Mouse (Mus musculus) heart, adult 9 months (tissue): ENCODE measurements around the gene 1700017B05Rik.
"Not testable (repeated sequence)": the region's sequence is repeated elsewhere in the genome, so short reads cannot be mapped to it uniquely, and the experiment has no call there.

ENCODE experiments used
- DNase-seq, 2 experiments: peaks; one replicate each; pipeline ENCODE4 v3.0.0; 2022; ENCODE audit warnings: low spot score in 2 of 2

1700017B05Rik gene

DNA sequence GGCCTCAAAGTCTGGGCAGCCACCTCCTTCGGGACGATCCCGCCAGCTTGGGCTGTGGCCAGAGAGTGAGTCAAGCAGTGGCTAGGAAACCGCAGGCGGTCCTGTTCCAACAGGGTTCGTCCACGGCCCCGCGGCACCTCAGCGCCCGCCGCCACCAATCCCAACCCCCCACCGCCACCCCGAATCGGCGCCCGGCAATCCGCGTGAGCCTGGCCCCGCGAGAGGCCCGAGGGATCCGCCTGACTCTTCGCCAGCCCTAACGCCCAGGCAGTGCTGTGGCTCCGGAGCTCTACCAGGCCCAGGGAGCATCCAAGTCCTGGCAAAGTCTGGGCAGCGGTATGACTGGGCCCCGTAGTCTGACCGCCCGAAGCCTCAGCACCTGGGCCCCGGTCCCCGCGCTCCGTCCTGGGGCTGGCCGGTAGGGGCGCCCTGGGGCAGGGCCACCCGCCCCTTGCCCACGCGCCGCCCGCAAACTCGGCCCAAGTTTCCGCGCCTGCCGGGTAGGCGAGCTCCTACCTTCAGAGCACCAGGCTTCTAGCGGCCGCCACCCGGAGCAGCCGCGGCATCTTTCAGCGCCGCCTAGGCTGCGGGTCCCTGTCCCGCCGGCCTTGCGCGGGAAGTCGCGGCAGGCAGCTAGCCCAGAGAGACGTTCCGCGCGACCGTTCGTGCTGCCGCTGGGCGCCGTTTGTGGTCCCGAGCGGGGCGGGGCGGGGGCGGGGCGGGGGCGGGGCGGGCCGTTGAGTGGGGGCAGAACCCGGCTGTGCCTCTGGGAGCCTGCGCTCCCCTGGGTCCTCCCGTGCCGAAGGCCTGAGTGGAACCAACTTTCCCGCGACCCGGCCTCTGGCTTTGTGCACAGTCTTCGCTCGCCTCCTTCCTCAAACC, at the start of gene 1700017B05Rik:
Gene 1700017B05Rik (minus strand): TSS at position 700 of the 882 bp plus-strand sequence.
- DNase-seq, result peak; percentile 75 to 76

DNA sequence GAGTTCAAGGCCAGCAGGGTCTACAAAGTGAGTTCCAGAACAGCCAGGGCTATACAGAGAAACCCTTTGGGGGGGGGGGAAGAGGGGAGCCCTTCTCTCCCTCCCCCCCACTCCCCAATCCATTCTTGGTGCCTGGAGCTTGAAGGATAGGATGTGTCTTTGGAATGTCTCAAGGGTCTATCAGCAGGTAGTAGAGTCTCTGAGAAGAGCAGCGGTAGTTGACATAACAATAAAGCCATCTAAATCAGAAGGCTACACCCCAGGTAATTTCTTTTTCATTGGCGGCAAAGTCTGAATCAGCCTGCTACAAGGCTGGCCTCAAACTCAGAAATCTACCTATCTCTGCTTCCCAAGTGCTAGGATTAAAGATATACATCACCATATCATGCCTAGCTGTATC, 48.5 kb upstream of the 1700017B05Rik start:
- DNase-seq, result no peak

DNA sequence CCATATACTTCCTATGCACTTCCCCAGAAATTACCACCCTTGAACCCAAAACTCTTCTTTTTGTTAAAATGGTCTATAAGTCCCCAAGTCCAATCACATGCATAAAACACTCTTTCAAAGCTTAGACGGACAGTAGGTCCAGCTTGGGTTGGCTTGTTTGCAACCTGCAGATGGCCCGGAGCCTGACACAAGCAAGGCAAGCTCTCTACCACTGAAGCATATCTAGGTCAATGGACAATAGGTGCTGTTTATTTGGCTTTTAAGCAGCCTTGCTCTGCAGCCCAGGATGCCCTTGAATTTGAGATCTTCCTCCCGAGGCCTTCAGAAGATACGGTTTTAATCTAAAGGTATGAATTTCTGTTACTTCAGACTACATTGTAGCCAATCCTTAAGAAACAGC, 46.9 kb upstream of the 1700017B05Rik start:
- no peak for DNase-seq

GRCm38 (mm10) chr9:57307456-57307855, 45.0 kb upstream of the 1700017B05Rik start:
- DNase-seq, result no peak

GRCm38 (mm10) chr9:57304716-57305115, 42.3 kb upstream of the 1700017B05Rik start:
- DNase-seq, result not testable (repeated sequence)

DNA sequence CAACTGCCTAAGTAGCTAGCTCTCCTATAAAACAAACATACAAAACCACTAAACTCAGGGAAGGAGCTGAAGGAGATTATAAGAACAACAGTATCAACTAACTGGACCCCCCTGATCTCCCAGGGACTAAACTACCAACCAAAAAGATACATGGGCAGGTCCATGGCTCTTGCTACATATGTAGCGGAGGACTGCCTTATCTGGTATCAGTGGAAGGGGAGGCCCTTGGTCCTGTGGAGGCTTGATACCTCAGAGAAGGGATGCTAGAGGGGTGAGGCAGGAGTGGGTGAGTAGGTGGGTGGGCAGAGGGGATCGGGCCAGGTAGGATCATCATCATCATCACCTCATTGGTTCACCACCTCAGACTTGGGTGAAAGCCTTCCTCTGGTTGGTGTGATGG, 41.8 kb upstream of the 1700017B05Rik start:
- no peak for DNase-seq

DNA sequence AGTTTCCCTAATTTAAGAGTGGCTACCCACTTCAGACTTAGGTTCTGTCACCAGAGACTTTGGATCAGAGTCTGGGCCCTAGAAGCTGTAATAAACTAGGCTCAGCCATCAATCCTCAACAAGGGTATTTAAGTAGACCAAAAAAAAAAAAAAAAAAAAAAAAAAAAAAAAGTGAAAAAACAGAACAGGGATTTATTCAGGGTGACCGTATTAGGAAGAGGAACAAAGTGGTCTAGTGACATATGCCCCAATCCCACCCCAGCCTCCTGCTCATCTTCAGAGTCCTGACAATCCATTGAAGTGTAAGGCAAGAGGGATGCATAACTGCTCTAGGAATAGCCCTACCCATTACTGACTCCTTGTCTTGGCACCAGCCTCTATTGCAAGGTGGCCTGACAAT, 40.9 kb upstream of the 1700017B05Rik start:
- no peak for DNase-seq

DNA sequence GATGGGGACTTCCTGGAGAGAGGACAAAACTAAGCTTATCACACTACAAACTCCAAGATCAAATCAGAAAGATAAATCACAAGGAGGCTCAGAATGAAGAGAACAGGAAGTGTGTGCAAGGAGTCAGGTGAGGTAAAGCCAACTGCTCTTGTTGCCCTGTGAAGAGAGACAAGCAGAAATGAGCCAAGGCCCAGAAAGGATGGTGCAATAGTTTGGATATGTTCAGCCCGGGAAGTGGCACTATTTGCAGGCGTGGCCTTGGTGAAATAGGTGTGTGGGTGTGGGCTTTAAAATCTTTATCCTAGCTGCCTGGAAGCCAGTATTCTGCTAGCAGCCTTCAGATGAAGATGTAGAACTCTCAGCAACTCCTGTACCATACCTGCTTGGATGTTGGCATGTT, 38.4 kb upstream of the 1700017B05Rik start:
- DNase-seq, result no peak

DNA sequence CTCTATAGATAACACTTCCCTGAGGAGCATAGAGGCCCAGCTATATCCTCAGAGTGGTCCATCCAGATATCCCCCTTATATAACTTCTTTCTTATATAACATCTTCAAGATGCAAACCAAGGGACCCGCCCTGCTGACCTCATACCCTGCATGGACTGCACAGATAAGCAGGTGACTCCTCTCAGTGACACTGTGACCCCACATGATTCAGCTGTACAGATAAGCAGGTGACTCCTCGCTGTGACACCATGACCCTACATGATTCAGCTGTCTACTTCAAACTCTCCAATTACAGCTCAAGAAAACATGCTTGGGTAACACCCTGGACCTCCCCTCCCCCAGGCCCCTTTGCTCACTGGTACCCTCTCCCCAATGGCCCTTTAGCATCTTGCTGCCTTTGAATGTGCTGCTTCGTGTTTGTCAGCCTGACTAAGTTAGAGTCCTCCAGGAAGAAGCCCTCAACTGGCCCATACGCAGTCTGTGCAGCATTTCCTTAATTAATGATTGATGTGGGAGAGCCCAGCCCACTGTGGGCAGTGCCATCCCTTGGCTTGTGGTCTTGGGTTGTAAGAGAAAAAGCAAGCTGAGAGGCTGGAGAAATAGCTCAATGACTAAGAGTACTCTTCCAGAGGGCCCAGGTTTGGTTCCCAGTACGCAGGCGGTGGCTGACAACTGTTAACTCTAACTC, 37.5 kb upstream of the 1700017B05Rik start:
- DNase-seq, result no peak

GRCm38 (mm10) chr9:57297938-57298337, 35.5 kb upstream of the 1700017B05Rik start:
- DNase-seq, result no peak

DNA sequence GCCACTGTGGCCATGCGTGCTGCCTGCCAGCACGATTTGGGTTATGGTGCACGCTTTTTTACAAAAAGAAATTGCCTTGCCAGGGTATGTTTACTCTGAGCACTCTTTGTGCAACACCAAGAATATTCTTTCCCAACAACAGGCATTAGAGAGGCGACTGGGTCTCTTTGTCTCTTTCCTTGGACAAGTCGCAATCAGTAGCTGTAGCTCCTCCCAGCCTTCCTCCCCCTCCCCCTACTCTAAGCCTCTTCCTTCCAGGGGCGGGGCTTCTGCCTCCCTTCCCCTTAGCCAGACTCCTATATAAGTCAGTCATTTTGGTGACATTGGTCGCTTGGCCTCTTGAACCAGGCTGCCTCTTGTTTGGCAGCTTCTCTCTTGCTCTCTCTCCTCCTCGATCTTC, 33.9 kb upstream of the 1700017B05Rik start:
- no peak for DNase-seq

- no peak for DNase-seq
Measured at GRCm38 (mm10) chr9:57295666-57296065, 33.3 kb upstream of the 1700017B05Rik start.

- DNase-seq, result no peak
Measured at GRCm38 (mm10) chr9:57294905-57295304, 32.5 kb upstream of the 1700017B05Rik start.

GRCm38 (mm10) chr9:57287183-57287582, 24.8 kb upstream of the 1700017B05Rik start:
- no peak for DNase-seq

GRCm38 (mm10) chr9:57283311-57283710, 20.9 kb upstream of the 1700017B05Rik start:
- no peak for DNase-seq

GRCm38 (mm10) chr9:57282686-57283085, 20.3 kb upstream of the 1700017B05Rik start:
- DNase-seq, result no peak

- DNase-seq, result no peak
Measured at GRCm38 (mm10) chr9:57281549-57281948, 19.1 kb upstream of the 1700017B05Rik start.

DNA sequence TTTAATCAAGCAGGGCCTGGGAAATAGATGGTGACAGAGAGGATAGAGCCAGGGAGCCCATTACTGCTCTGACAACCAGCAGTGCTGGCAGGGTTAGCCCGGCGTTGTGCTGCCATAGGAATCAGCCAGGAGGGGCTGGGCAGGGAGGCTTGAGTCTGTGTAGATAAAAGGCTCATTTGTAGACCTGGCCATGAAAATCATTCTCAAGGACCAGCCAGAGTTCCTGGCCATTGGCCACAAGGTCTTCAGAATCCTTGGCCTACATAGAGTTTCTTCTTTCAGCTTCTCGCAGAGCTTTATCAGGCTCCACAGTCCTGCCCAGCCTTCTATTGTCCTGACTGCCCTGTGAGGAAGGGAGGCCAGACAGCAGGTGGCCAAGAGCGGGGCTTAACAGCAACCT, 17.0 kb upstream of the 1700017B05Rik start:
- DNase-seq, result no peak

DNA sequence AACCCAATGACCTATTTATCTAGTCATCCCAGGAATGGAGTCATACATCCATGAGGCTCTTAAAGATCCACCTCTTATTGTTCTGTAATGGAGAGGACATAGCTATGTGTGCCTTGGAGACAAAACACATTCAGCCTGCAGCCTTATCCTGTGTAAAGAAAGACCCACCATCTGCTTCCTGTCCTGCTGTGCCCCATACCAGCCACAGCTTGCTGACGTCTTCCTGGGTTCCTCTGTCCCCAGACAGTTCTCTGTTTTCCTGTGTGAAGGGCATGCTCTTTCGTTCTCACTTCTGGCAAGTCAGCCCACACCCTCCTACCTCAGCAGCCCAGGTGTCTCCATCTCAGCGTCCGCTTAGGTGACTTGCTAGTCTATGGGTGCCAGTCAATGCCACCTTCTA, 15.9 kb upstream of the 1700017B05Rik start:
- no peak for DNase-seq

GRCm38 (mm10) chr9:57276311-57276710, 13.9 kb upstream of the 1700017B05Rik start:
- peak; percentile 45 to 59 for DNase-seq

DNA sequence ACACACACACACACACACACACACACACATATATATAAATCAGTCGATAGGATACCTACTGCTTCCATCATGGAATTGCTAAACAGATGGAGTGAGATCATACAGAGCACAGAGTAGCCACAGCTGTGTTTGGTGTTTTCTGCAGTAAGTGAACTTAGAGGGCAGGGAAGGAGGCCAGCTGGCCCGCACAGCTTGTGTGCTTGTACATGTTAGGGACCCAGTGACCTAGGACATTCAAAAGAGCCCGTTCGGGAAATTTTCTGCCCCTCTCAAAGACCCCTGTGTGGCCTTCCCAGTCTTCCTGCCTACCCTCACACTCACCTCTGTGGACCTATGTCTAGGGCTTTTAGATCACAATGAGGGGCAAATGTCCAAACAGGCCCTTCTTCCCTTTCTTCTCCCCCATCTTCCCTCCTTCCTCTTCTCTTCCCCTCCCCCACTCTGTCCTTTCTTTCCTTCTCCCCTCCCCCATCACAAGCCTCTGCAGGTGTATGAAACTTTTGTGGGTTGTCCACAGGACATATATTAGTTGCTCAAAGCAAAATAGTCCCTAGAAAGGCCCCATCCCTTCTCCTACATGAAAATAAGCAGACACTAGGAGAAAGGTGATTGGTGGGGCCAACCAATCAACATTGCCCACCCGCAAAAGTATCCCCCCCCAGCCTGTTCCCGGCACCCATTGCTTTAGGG, 11.5 kb upstream of the 1700017B05Rik start:
- no peak for DNase-seq
